Mouse (Mus musculus) erythroblast, embryonic 14.5 days (primary cell): ENCODE measurements around the gene Gm13287.
"Not testable (repeated sequence)": the region's sequence is repeated elsewhere in the genome, so short reads cannot be mapped to it uniquely, and the experiment has no call there.

Experiments used
- GATA1 ChIP-seq: IDR thresholded peaks from 2 replicates; pipeline ENCODE4 v1.6.1; 2012; ENCODE audit warnings: low read length, inconsistent platforms, mixed read lengths
- TAL1 ChIP-seq: IDR thresholded peaks from 3 replicates; pipeline ENCODE4 v1.6.1; 2012; ENCODE audit warnings: low read length, inconsistent platforms, mixed read lengths

DNA sequence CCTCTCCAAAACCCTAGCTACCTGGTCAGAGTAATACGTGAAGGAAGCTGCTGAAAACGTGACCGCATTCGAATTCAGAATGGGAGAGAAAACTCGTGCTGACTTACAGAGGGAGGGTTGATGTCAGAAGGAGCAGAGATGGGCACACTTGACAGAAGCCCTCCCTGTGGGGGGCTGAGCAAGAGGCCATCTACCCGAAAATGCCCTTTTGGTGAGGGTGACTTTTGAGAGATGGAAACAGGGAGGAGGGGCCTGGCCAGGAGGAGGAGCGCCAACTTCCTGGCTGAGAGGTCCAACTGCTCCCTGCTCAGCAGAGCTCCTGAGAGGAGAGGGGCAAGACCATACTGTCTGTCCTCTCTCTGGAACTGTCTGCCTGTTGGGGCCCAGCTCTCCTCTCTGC is 21.2 kb upstream of the Gm13287 start, which contains the start of gene Ifnz:
- not testable (repeated sequence) for TF ChIP-seq TAL1, GATA1
